Mouse (Mus musculus) hindbrain, embryonic 13.5 days (tissue): Measurements from ENCODE around the gene Mylip. TPM values are rescaled to one million over a fixed set of nuclear protein-coding genes. Genes with fewer than 3 reads are reported as not detected.

Source experiments
- ATAC-seq: fragments of 200-750 bp; cut with Nextera tagmentation; 2 replicates; pipeline ENCODE4 v1.8.0; 2017; ENCODE audit warnings: moderate TSS enrichment; ENCODE audit not compliant: low FRiP score
- H3K27ac ChIP-seq: fragments of 300-500 bp; sonication (generic); 2 replicates; pipeline ENCODE4 v1.5.1; 2015; ENCODE audit warnings: inconsistent platforms, mild to moderate bottlenecking, moderate library complexity
- H3K27me3 ChIP-seq: fragments of 300-500 bp; sonication (generic); 2 replicates; pipeline ENCODE4 v1.6.1; 2015; ENCODE audit warnings: mild to moderate bottlenecking, inconsistent platforms
- H3K36me3 ChIP-seq: fragments of 300-500 bp; sonication (generic); 2 replicates; pipeline ENCODE4 v1.6.1; 2015; ENCODE audit warnings: mild to moderate bottlenecking, inconsistent platforms
- H3K4me1 ChIP-seq: fragments of 300-500 bp; sonication (generic); replicated peaks from 2 replicates; pipeline ENCODE4 v1.6.1; 2015; ENCODE audit warnings: inconsistent platforms
- H3K4me2 ChIP-seq: fragments of 300-500 bp; sonication (generic); 2 replicates; pipeline ENCODE4 v1.6.1; 2015; ENCODE audit warnings: inconsistent platforms, mild to moderate bottlenecking, moderate library complexity
- H3K4me3 ChIP-seq: fragments of 300-500 bp; sonication (generic); 2 replicates; pipeline ENCODE4 v1.5.1; 2015; ENCODE audit warnings: mild to moderate bottlenecking, inconsistent platforms
- H3K9ac ChIP-seq: fragments of 300-500 bp; sonication (generic); 2 replicates; pipeline ENCODE4 v1.6.1; 2015; ENCODE audit warnings: mild to moderate bottlenecking, inconsistent platforms
- H3K9me3 ChIP-seq: fragments of 300-500 bp; sonication (generic); 2 replicates; pipeline ENCODE4 v1.6.1; 2016; ENCODE audit warnings: inconsistent platforms
- WGBS: fragments of 180-500 bp; shearing (Covaris S2); methylation state at CpG from one replicate; pipeline ENCODE4 v1.1.7; 2015; 5-methylcytosine and 5-hydroxymethylcytosine counted together
- polyA plus RNA-seq: library from polyadenylated mRNA; unstranded; fragments of >200 nt; fragmentation: Nextera tagmentation; extraction: Ambion mirVana; gene quantifications from 2 replicates; pipeline ENCODE4 v1.2.1, GENCODE M21; 2015

Mylip gene
- polyA plus RNA-seq, result 6.7 and 7.9 TPM in 2 replicates

GRCm38 (mm10) chr13:45389448-45390311, at the start of gene Mylip:
Gene Mylip (plus strand): TSS chr13:45389742.
- Histone ChIP-seq H3K9ac (peak within 1 kb of the TSS; percentile 84), H3K36me3 (no peaks in the 10 kb centered on the region), H3K27me3 (peaks cover 14% of the 10 kb centered on the region), H3K9me3 (no peaks in the 10 kb centered on the region), H3K27ac (peak within 1 kb of the TSS; percentile 86), H3K4me3 (peak within 1 kb of the TSS; percentile 69), H3K4me1 (peaks cover 44% of the 10 kb centered on the region), H3K4me2 (peak within 1 kb of the TSS; percentile 97)
- under 1% methylated on average over 77 of the region's 81 CpGs for WGBS
- peak; percentile 98 for ATAC-seq

GRCm38 (mm10) chr13:45341991-45342390, 47.6 kb upstream of the Mylip start:
- Histone ChIP-seq H3K4me1 (peaks cover 12% of the 10 kb centered on the region), H3K27me3 (no peaks in the 10 kb centered on the region), H3K4me3 (no peak overlapping the region), H3K9ac (no peak overlapping the region), H3K36me3 (no peaks in the 10 kb centered on the region), H3K27ac (no peak overlapping the region), H3K4me2 (no peak overlapping the region), H3K9me3 (no peaks in the 10 kb centered on the region)
- ATAC-seq, result no peak

GRCm38 (mm10) chr13:45343541-45343940, 46.0 kb upstream of the Mylip start:
- no peak for ATAC-seq
- 87% methylated on average over 6 of the region's 6 CpGs for WGBS
- no peak overlapping the region for H3K27ac ChIP-seq

GRCm38 (mm10) chr13:45343966-45344365, 45.6 kb upstream of the Mylip start:
- no peaks in the 10 kb centered on the region for H3K9me3 ChIP-seq
- no peak overlapping the region for H3K27ac ChIP-seq
- H3K36me3 ChIP-seq, result no peaks in the 10 kb centered on the region
- H3K4me2 ChIP-seq, result no peak overlapping the region
- peaks cover 12% of the 10 kb centered on the region for H3K4me1 ChIP-seq
- no peak overlapping the region for H3K9ac ChIP-seq
- no peak for ATAC-seq
- no peak overlapping the region for H3K4me3 ChIP-seq
- WGBS, result 56% methylated on average over 4 of the region's 4 CpGs
- no peaks in the 10 kb centered on the region for H3K27me3 ChIP-seq

More at GRCm38 (mm10) chr13:45343541-45343940, 46.0 kb upstream of the Mylip start:
- Histone ChIP-seq H3K27me3 (no peaks in the 10 kb centered on the region), H3K4me3 (no peak overlapping the region), H3K4me2 (no peak overlapping the region), H3K9ac (no peak overlapping the region), H3K9me3 (no peaks in the 10 kb centered on the region), H3K36me3 (no peaks in the 10 kb centered on the region), H3K4me1 (peaks cover 12% of the 10 kb centered on the region)

GRCm38 (mm10) chr13:45345471-45346159, 43.9 kb upstream of the Mylip start:
- ATAC-seq, result no peak
- Histone ChIP-seq H3K9ac (no peak overlapping the region), H3K9me3 (no peaks in the 10 kb centered on the region), H3K4me2 (no peak overlapping the region), H3K27ac (no peak overlapping the region), H3K4me1 (peaks cover 12% of the 10 kb centered on the region), H3K4me3 (no peak overlapping the region), H3K36me3 (no peaks in the 10 kb centered on the region), H3K27me3 (no peaks in the 10 kb centered on the region)
- 21% methylated on average over 14 of the region's 14 CpGs for WGBS

GRCm38 (mm10) chr13:45351483-45351882, 38.1 kb upstream of the Mylip start:
- Histone ChIP-seq H3K9ac (no peak overlapping the region), H3K9me3 (no peaks in the 10 kb centered on the region), H3K36me3 (no peaks in the 10 kb centered on the region), H3K27me3 (no peaks in the 10 kb centered on the region), H3K27ac (no peak overlapping the region), H3K4me1 (no peaks in the 10 kb centered on the region), H3K4me2 (no peak overlapping the region), H3K4me3 (no peak overlapping the region)
- WGBS, result 85% methylated on average over 5 of the region's 5 CpGs
- ATAC-seq, result no peak

- Histone ChIP-seq H3K4me2 (no peak overlapping the region), H3K4me1 (no peaks in the 10 kb centered on the region), H3K9ac (no peak overlapping the region), H3K36me3 (no peaks in the 10 kb centered on the region), H3K27ac (no peak overlapping the region), H3K9me3 (no peaks in the 10 kb centered on the region), H3K4me3 (no peak overlapping the region), H3K27me3 (no peaks in the 10 kb centered on the region)
- WGBS, result 82% methylated on average over 2 of the region's 2 CpGs
- no peak for ATAC-seq
These were observed 34.7 kb upstream of the Mylip start for GRCm38 (mm10) chr13:45354824-45355223.

GRCm38 (mm10) chr13:45358208-45358607, 31.3 kb upstream of the Mylip start:
- no peak for ATAC-seq
- WGBS, result 89% methylated on average over 5 of the region's 5 CpGs
- Histone ChIP-seq H3K4me3 (no peak overlapping the region), H3K4me2 (no peak overlapping the region), H3K4me1 (no peaks in the 10 kb centered on the region), H3K36me3 (no peaks in the 10 kb centered on the region), H3K27ac (no peak overlapping the region), H3K9ac (no peak overlapping the region), H3K27me3 (no peaks in the 10 kb centered on the region), H3K9me3 (no peaks in the 10 kb centered on the region)

GRCm38 (mm10) chr13:45358676-45359323, 30.7 kb upstream of the Mylip start:
- no peak for ATAC-seq
- H3K27me3 ChIP-seq, result no peaks in the 10 kb centered on the region
- H3K36me3 ChIP-seq, result no peaks in the 10 kb centered on the region
- no peak overlapping the region for H3K27ac ChIP-seq
- no peak overlapping the region for H3K4me3 ChIP-seq
- no peak overlapping the region for H3K9ac ChIP-seq
- no peaks in the 10 kb centered on the region for H3K4me1 ChIP-seq
- no peaks in the 10 kb centered on the region for H3K9me3 ChIP-seq
- H3K4me2 ChIP-seq, result no peak overlapping the region
- WGBS, result 91% methylated on average over 13 of the region's 13 CpGs

GRCm38 (mm10) chr13:45365788-45366187, 23.8 kb upstream of the Mylip start:
- Histone ChIP-seq H3K4me2 (no peak overlapping the region), H3K27me3 (no peaks in the 10 kb centered on the region), H3K4me1 (no peaks in the 10 kb centered on the region), H3K9me3 (no peaks in the 10 kb centered on the region), H3K9ac (no peak overlapping the region), H3K27ac (no peak overlapping the region), H3K4me3 (no peak overlapping the region), H3K36me3 (no peaks in the 10 kb centered on the region)
- WGBS, result 88% methylated on average over 10 of the region's 10 CpGs
- ATAC-seq, result no peak

GRCm38 (mm10) chr13:45371673-45372072, 17.9 kb upstream of the Mylip start:
- no peak for ATAC-seq
- H3K9ac ChIP-seq, result no peak overlapping the region
- H3K9me3 ChIP-seq, result no peaks in the 10 kb centered on the region
- no peak overlapping the region for H3K27ac ChIP-seq
- H3K4me1 ChIP-seq, result no peaks in the 10 kb centered on the region
- no peaks in the 10 kb centered on the region for H3K27me3 ChIP-seq
- WGBS, result 88% methylated on average over 2 of the region's 2 CpGs
- no peak overlapping the region for H3K4me3 ChIP-seq
- no peak overlapping the region for H3K4me2 ChIP-seq
- H3K36me3 ChIP-seq, result no peaks in the 10 kb centered on the region

- Histone ChIP-seq H3K27ac (no peak overlapping the region), H3K4me1 (no peaks in the 10 kb centered on the region), H3K9me3 (no peaks in the 10 kb centered on the region), H3K4me2 (no peak overlapping the region), H3K36me3 (no peaks in the 10 kb centered on the region), H3K9ac (no peak overlapping the region), H3K27me3 (no peaks in the 10 kb centered on the region), H3K4me3 (no peak overlapping the region)
- WGBS, result 95% methylated on average over 2 of the region's 2 CpGs
- no peak for ATAC-seq
These were observed 17.1 kb upstream of the Mylip start for GRCm38 (mm10) chr13:45372456-45372855.
